Mouse (Mus musculus) neural tube, embryonic 10.5 days (tissue): ENCODE measurements around the gene Rarg.

Experiments used
- DNase-seq: peaks from one replicate; pipeline ENCODE4 v3.0.0-alpha.2; 2017; ENCODE audit warnings: low spot score; ENCODE audit errors: extremely low spot score

Rarg gene

DNA sequence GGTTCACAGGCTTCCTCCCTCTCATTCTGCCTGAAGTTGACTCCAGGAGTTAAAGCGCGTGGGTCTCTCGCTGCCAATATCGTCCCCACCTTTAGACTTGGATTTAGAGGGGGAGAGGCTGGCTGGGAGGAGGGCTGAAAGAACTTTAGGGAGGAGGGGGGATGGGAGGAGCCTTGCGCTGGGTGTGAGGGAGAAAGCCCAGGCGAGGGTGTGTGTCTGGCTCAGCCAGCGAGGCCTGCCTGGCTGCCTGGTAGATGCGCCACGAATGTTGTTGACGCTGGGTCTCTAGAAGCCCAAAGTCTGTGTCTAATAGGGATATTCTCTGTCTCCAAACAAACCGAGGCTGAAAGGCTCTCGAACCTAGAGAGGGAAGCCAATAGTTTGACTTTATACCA is 756 bp upstream of the Rarg start:
- peak; percentile 45 for DNase-seq

DNA sequence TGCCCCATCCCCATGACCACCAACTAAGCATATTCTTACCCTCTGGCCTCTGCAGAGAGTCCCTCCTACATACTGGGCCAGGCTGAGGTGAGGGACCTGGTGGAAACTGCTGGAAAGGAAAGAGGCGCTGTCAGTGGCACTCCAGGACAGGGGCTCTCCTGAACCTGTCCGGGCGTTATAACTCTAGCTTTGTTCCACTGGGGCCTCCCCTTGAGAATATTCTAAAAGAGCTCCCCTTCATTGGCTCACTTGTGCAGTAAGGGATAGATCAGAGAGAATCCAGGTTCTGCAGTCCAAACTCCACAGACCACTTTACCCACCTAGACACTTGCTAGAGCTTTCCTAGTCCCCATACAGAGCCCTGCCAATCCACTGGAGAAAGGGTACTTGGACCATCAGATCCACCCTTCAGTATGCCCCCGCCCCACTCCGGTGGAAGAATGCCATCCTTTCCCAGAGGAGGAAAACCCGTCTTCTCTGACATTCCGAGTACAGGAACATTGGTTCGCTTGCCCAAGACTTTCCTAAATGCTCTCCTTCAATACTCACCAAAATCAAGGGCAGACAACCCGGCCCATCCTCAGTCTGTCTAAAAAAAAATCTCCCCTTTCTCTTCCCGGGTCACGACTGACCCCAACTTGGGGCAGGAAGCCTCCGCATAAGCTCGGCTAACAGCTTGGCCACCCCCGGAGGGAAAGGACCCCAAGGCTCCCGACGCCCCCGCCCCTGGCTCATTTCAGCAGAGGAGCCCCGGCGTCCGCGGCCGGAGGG is 701 bp downstream of the Rarg start:
- DNase-seq, result peak; percentile 47

DNA sequence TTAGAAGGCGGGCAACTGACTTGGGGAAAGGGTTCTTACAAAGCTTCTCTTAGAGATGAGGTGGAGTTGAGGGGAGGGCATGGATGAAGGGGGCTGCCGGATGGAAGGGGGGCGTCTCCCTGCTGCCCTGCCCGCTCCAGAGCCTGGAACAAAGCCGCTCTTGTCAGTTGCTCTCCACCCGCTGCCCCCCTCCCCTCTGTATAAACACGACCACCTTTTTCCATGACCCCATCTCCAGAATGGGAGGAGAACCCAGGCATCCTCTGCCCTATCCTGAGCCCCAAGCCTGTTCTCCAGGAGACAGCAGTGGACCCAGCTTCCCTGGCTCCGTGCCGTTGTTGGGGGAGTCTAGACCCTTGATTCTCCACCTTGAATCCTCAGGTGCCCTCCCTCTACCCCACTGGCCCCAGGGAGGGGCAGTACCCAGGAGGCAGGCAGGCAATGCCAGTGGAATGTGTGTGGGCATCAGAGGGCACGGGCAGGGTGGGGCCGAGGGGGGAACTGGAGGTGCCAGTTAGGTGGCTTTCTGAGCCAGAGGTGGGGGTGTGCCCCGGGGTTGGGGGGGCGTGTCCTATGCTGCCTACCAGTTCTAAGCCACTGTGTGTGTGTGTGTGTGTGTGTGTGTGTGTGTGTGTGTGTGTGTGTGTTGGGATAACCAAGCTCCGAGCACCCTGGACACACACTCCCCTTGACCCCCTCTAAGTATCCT is 1.6 kb downstream of the Rarg start:
- no peak for DNase-seq

DNA sequence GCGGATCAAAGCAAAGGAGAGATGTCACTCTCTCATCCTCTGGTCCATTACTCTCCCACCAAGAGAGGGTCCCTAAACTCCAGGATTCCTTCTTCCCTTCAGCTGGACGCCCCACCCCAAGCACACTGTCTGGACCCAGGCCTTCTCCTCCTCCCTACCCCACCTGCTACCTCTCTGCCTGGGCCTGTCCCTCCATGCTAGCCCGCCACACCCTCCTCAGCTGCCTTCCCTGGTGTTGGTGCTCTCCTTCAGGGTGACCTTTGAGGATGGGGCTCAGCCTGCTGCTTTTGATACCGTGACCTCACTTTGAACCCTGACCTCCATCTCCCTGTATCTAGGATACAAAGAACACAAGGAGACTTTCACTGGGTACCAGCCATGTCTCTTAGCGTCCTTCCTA is 6.8 kb downstream of the Rarg start:
- DNase-seq, result no peak

DNA sequence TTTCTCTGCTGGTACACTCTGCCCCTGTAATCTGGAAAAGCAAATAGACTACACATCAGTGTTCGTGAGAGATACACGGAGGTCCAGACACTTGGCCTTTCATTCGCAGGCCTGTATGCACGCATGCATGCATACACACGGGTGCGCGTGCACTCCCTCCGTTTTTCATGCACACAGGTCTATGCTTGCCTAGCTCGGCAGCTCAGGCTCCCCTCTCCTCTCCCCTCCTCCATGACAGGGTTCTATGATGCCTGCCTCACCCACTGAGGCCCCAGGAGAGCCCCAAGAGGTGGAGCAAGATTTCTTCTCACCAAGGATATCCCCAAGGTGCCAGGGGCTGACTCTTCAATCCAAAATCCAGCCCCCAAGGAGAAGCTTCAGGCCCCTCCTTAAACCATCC is 7.3 kb downstream of the Rarg start:
- DNase-seq, result no peak

DNA sequence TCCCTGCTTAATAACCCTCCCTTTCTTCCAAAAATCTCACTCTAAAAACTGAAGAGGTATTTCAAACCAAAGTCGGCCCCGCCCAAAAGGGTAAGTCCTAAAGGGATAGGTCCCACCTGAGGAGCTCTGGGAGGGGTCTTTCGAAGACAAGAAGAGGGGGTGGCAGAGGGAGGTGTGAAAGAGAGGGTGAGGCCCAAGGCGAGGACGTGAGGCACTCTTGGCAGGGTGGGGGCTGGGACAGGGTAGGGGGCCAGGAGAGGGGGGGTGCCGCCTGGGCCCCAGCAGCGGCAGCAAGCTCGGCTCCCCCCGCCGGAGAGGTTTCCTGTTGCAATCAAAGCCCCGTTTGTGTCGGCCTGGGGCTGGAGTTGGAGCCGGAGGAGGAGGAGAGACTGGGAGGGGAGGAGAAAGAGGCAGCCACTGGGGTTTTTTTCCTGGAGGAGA is 8.0 kb downstream of the Rarg start:
- peak; percentile 41 for DNase-seq

DNA sequence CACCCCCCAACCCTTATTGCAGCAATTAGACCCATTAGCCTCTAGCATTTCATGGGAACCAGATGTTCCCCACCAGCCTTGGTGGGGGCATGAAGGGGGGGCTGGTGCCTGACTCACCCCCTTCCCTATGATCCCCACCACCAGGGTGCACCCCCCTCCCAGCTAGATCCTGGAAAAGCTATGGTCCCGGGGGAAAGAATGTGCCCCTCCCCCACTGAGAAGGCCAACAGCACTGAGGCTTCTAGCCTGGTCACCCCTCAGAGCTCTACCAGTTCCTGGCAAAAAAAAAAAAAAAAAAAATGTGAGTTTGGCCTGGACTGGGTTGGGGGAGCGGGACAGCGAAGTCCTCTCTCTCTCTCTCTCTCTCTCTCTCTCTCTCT is 8.5 kb downstream of the Rarg start:
- no peak for DNase-seq

DNA sequence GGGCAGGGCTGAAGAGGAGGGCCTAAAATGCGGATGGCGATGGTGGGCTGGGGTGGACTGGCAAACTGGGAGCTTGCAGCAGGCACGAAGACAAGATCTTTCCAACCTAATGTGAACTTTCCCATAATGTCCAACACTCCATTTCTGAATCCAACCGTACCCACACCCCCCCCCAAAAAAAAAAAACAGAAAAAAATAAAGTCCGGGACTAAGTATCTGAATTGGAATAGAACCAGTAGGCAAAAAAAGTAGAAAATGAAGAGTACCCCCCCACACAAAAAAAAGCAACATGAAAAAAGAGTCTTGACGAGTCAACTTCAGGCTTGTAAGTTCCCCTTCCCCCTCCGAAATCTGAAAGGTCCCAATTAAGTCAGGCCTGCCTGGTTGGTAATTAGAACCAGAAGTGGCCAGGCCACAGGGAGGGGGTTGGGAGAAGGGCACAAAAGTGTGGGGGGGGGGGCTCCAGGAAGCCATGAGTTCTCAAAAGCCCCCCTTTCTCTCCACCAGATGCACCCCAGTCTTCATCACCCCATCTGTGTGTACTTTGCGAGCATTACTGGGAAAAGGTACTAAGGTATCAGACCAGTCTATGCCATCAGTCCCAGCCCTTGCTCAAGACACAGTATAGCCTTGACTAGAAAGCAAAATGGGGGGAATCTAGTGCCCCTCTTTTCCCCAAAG is 9.0 kb downstream of the Rarg start:
- no peak for DNase-seq

DNA sequence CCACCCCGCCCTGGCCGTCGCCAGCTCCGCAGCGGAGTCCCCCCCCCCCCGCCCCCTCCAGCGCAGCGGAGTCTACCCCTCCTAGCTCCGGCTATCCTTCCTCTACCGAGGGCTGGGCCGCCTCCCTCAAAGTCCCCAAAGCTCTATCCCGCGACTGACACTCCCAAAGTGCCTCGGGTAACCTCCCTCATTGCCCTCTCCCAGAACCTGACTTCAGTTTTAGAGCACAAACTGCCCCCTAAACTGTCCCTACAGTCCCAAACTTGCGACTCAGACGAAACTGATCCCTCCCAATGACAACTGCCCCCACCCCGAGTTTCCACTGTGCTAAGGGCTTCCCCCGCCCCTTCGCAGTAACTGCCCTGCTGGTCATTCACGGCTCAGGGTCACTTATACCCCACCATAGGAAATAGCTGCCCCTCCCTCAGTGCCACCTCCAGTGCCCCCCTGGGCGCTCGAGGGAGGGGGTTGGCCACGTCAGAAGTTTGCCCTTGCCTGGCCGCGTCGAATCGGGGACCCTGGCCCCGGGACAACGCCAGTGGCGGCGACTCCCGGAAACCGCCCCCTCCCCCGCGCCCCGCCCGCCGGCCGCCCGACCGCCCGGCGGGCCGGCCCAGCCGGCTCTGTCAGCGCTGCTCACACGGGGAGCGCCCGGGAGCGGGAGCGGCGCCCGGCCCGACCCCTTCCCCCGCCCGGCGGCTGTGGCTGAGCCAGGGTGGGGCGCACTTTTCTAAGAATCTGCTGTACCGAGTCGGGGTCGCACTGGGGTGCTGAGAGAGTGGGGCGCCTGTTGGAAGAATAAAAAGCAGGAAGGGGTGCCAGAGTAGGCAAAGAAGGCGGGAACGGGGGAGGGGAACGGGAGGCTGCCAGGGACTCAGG is 9.8 kb downstream of the Rarg start:
- peak; percentile 76 for DNase-seq

DNA sequence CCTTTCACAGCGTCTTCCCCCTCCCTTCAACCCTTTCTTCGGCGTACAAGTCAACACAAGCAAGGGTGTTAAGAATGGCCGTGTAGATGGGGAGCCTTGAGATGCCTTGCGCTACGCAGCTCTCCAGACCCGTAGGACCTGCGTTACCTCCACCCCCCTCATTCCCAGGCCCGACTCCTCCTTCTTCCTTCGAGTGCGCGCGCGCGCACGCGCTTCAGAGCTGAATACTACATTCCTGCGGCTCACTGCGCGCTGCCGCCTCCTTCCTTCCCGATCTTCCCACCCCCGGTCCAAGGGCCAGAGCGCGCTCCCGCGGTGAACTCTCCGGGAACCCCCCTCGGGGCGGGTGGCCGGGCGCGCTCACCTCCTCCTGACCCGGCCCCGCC is 10.5 kb downstream of the Rarg start:
- DNase-seq, result peak; percentile 87

DNA sequence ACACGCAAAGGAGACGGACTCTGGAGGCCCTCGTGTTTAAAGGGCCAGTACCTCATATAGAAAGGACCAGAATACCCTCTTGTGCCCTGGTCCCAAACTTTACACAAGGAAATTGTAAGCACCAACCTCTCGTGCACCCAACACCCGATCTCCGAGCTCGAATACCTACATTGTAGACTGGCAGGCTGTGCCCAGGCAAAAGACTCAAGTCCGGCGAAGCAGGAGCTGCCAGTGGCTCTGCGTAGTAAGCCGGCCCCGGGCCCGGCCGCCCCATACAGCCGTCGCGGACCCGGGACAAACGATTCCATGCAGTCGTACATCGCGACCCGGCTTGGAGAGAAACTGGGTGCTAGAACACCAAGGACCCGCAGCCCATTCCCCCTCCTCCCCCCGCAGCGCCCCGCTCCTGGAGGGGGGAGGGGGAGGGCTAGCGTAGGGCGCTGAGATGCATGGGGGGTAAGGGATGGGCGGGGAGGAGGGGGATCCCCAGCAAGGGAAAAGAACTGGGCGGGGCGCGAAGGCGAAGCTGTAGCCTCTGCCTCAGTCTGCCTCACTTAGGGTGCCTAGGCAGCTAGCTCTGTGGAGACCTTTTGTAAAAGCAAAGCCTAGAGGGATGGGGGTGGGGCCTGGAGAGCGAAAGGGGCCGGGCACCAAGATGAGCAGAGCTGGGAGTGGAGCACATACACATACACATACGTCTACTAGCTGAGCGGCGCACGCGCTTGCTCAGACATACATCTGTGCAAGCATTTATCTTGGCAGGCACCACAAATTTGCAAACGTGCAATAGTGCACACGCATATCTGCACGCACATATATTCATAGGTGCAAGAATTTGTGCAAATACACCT is 11.2 kb downstream of the Rarg start:
- peak; percentile 69 for DNase-seq

DNA sequence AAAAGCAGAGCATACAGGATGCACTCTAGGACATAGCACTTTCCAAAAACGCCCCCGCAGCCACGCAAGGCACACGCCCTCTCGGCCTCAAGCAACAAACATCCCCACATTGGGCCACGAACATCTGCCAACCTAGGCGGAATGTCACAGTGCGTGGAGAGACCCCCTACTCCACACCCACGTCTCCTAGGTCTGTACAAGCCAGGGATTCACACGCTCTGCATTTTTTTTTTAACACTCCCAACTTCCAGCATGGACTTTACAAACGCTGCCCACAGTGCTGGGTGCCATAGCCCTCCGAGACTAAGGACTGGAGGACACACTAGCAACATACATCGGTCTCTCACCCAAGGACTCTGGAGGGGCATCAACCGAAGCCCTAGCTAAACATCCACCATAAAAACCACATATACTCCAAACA is 11.8 kb downstream of the Rarg start:
- peak; percentile 42 for DNase-seq

DNA sequence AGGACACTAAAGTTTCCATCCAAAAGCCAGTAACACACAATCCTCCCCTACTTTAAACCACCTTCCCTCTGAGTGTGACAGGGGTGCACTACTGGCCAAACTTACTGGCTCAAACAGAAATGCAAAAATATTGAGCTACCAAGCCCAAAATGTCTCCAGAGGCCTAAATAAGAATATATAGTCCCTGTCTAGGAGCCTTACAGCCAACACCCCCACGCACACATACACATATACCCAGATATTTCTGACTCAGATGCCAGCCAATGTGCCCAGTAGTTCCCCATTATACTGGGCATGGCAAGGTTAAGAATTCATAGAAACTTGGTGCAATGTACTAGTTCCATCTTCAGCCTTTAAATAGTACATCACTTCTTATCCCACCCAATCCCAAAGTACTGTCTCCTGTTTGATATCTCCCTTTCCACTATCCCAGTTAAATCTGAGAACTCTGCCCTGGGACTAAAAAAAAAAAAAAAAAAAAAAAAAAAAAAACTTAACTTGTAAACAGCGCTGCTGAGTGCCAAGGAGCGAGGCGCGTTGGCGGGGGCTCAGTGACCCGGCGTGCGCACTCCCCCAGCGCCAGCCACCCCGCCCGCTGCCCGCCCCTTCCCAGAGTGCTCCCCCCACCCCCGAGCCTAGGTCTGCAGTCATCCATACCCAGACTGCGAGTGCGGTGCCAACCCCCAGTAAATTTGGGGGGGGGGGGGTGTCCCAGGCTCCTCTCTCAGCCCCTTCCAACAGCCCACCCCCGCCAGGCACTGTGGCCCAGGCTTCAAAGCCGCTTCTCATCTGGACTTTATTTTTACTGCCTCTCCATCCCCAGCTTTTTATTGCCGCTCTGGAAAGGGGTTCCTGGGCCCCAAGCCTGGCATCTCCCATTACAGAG is 12.8 kb downstream of the Rarg start:
- no peak for DNase-seq

DNA sequence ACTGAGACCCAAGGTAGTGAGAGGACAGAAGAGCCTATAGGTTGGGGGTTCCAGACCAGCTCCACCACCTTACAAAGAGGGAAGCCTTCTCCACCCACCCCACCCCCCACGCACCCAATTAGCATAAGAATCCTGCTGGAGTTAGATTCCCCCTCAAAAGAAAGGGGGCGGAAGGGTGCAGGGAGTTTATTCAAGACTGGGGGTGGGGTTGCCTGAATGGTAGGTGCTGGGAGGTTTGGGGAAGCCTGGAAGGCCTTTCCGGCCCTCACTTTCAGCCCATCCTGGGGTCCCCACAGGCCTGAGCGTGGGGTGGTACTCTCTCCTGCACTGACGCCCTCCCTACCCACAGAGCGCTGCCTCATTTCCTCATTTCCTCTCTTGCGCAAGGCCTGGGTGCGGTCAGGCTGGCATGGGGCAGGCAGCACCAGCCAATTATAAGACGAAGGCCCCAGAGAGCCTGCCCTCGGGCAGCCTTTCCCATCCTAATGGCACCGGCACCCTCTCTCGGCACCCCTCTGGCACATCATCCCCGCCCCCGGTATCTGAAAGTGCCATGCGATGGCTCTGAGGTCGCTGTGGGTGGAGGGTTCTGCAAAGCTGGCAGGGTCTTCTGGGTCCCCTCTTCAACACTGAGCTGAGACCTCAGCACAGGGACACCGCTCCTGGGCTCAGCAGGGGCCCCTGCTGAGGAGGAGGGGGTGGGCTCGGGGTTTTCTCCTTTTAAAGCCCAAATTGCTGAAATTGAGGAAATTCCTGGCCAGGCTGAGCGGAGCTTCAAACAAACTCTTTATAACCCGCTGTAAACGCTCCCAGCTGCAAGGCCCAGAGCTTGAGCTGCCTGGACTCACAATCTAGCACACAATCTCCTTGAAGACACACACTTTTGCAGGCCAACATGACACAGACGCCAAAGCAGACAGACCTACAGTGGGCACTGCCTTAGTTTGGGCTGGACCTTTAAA is 13.8 kb downstream of the Rarg start:
- no peak for DNase-seq

DNA sequence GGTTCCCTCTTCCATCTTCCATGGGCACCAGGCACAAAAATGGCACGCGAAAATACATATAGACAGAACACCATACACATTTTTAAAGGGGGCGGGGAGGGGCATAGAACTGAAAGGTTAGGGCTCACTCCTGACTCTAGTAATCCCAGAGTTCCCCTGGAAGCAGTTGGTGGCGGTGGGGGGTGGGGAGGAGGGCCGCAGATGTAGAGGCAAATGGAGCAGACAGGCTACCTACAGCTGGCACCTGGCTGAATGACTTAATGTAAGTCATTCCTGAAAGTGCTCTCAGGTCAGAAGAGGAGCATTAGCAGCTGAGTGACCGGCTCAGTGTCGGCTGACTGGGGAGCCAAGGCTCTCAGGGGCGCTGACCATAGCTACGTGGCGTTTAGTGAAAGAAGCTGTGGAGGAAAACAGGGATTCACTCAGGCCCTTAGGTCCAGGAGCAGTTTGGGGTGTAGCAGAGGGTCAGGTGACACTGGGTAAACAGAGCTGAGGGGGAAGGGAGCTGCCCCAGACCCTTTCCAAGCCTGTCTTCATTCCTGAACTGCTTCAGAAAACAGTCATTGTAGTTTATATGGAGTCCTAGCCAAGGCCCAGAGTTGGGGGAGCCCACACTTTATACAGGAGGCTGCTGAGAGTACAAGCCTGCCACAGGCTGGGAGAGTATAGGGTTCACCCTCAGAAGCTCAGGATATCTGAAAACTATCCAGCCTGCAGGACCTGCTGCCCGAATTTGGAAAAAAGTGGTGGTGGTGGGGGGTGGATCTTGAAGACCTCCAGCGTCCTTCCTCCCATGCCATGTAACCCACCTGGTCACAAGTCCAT is 14.7 kb downstream of the Rarg start:
- DNase-seq, result no peak

DNA sequence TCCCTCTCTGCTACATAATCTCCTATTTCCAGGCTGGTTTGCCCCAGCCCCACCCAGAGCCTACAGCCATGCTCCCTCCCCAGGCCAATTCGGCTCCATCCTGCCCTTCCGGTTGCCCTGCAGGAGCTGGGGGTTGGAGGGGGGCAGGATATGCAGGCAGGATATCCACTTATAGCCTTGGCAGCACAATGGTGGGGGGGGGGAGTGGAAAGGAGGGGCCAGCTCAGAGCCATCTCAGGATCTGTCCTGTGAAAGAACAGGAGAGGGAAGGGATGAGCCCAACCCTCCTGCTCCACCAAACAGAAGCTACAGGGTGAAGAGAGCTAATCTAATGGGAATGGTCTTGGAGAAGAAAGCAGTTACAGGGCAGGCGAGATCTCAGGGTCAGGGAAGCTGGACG is 16.7 kb downstream of the Rarg start:
- DNase-seq, result no peak

DNA sequence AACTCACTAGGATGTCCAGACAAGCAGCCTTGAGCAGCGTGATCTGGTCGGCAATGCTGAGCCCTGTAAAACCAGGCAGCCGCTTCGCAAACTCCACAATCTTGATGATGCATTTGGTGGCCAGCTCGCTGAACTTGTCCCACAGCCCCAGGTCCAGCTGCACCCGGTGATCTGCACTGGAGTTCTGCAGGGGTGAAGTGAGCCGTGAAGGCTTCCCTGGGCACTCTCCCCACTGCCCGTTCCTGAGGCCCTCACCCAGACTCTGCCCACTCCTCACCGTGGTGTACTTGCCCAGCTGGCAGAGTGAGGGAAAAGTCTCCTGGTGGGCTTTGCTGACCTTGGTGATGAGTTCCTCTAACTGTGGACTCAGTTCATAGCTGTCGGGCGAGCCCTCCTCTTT is 17.5 kb downstream of the Rarg start:
- no peak for DNase-seq

DNA sequence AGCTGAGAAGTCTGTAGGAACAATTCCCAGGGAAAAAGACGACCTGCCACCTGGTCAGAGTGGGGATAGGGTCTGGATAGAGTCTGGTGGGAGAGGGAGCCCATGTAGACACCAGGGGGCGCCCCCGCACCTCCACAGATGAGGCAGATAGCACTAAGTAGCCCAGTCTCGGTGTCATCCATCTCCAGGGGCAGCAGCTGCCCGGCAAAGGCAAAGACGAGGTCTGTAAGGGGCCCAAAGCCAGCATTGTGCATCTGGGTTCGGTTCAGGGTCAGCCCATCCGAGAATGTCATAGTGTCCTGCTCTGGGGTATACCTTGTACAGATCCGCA is 18.1 kb downstream of the Rarg start:
- DNase-seq, result peak; percentile 87
